Mouse (Mus musculus) gastrocnemius, postnatal 36 days (tissue): ENCODE measurements around the gene Leng1. TPM values are rescaled to one million over a fixed set of nuclear protein-coding genes. Genes with fewer than 3 reads are reported as not detected.

Source experiments
- DNase-seq, 2 experiments: peaks; one replicate each; pipeline ENCODE4 v3.0.0; 2022
- intact Hi-C: fragments of 180-260 bp; cut with DNase I; formaldehyde crosslinking; loops from one replicate; pipeline ENCODE4 v1.15.1; 2025
- total RNA-seq, 2 experiments: library from RNA; stranded (reverse); gene quantifications; 2 replicates each; pipeline ENCODE4 v1.2.3; 2021

Gene Leng1
- total RNA-seq, 2 experiments from 2014 or later = 3.3 to 6.1 TPM

GRCm38 (mm10) chr7:3693809-3694075 lies 28.1 kb upstream of the Leng1 start:
- intact Hi-C loops = loop anchor here (10.0 kb wide), 1 partner anchor 1391 kb away; the partner anchor contains the start of gene Epn1

GRCm38 (mm10) chr7:3692987-3693808 lies 27.6 kb upstream of the Leng1 start, which contains the start of gene Mboat7:
Mboat7 (minus strand) TSS chr7:3693523.
- intact Hi-C loops = loop anchor here (10.0 kb wide), 1 partner anchor 1392 kb away; the partner anchor contains the start of gene Epn1
- peak; percentile 94 to 95 for DNase-seq

More at GRCm38 (mm10) chr7:3693809-3694075, 28.1 kb upstream of the Leng1 start:
- no peak for DNase-seq

- intact Hi-C loops = loop anchor here (10.0 kb wide), 1 partner anchor 1392 kb away; the partner anchor contains the start of gene Epn1
- no peak for DNase-seq
These were observed 26.8 kb upstream of the Leng1 start, which contains the start of gene Tsen34 for GRCm38 (mm10) chr7:3692382-3692986. Tsen34 (plus strand) TSS chr7:3692863.

GRCm38 (mm10) chr7:3691919-3692318 lies 26.3 kb upstream of the Leng1 start:
- no peak for DNase-seq
- intact Hi-C loops = loop anchor here (10.0 kb wide), 1 partner anchor 1393 kb away; the partner anchor contains the start of gene Epn1

- intact Hi-C loops = no loop called here
- DNase-seq = no peak
These were observed 20.0 kb upstream of the Leng1 start for GRCm38 (mm10) chr7:3685400-3686187.

- no peak for DNase-seq
- intact Hi-C loops = no loop called here
These were observed 19.1 kb upstream of the Leng1 start for GRCm38 (mm10) chr7:3684698-3685097.

GRCm38 (mm10) chr7:3683908-3684550 lies 18.4 kb upstream of the Leng1 start:
- no peak for DNase-seq
- intact Hi-C loops = no loop called here

GRCm38 (mm10) chr7:3677342-3677741 lies 11.7 kb upstream of the Leng1 start, which contains the start of gene Tmc4:
Tmc4 (minus strand) TSS chr7:3677553.
- intact Hi-C loops = no loop called here

GRCm38 (mm10) chr7:3676371-3676770 lies 10.7 kb upstream of the Leng1 start:
- no peak for DNase-seq
- intact Hi-C loops = no loop called here

More at GRCm38 (mm10) chr7:3677342-3677741, 11.7 kb upstream of the Leng1 start, which contains the start of gene Tmc4:
- DNase-seq = no peak

GRCm38 (mm10) chr7:3675228-3675548 lies 9.5 kb upstream of the Leng1 start:
- intact Hi-C loops = no loop called here
- DNase-seq = no peak

GRCm38 (mm10) chr7:3674507-3675227 lies 9.0 kb upstream of the Leng1 start:
- peak; percentile 69 to 77 for DNase-seq
- intact Hi-C loops = no loop called here

GRCm38 (mm10) chr7:3666921-3667391 lies 1.3 kb upstream of the Leng1 start:
- DNase-seq = no peak
- intact Hi-C loops = loop anchor here (2.0 kb wide), 1 partner anchor 38 kb away; the partner anchor contains the start of genes Prpf31 and Tfpt

GRCm38 (mm10) chr7:3664524-3665214 lies 971 bp downstream of the Leng1 start:
- intact Hi-C loops = no loop called here
- no peak for DNase-seq

GRCm38 (mm10) chr7:3658578-3658977 lies 7.1 kb downstream of the Leng1 start:
- no peak for DNase-seq
- intact Hi-C loops = no loop called here

- intact Hi-C loops = no loop called here
- no peak for DNase-seq
These were observed 8.7 kb downstream of the Leng1 start for GRCm38 (mm10) chr7:3656966-3657365.

- DNase-seq = no peak
- intact Hi-C loops = no loop called here
These were observed 19.0 kb downstream of the Leng1 start for GRCm38 (mm10) chr7:3646641-3647040.

- intact Hi-C loops = no loop called here
- no peak for DNase-seq
These were observed 19.5 kb downstream of the Leng1 start for GRCm38 (mm10) chr7:3646188-3646587.

- intact Hi-C loops = no loop called here
- no peak for DNase-seq
These were observed 20.1 kb downstream of the Leng1 start for GRCm38 (mm10) chr7:3645488-3646025.
